Mouse (Mus musculus): Measurements from ENCODE around the gene Dnajb5. TPM values are rescaled to one million over a fixed set of nuclear protein-coding genes. Genes with fewer than 3 reads are reported as not detected.
A peak's percentile ranks its signal among the peaks of the same experiment; 100 is the strongest.

The Dnajb5 gene
- polyA plus RNA-seq, 1 experiment from 2014 or later: 10.4 TPM

DNA sequence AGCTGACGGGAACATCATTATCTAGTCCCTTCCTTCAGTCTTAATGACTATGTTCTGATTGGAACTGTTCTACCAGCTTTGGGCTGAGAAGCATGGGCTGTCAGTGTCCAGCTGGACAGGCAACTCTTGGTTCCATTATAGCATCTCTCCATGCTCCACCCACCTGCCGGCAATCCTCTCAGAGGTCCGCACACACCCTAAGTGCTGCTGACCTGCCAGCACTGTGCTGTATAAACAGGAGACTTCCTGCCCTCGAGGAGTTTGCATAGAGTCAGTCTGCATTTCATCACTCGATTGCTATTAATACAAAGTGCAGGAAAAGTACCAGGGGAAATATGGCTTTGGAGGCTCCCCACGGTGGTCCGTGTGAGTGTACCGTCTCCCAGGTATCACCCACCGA lies 28.9 kb upstream of the Dnajb5 start:
- H3K4me1 ChIP-seq: no peaks in the 10 kb centered on the region
- ATAC-seq (ENCODE audit: insufficient number of reproducible peaks, insufficient read depth, low FRiP score, low TSS enrichment): no peak
- H3K9me3 ChIP-seq: no peaks in the 10 kb centered on the region; the same call in 1 of the 2 replicates
- 71% methylated on average over 9 of the region's 9 CpGs for WGBS
- peaks cover 38% of the 10 kb centered on the region for H3K27me3 ChIP-seq
- H3K27ac ChIP-seq: no peak overlapping the region
- no peak overlapping the region for H3K4me3 ChIP-seq
- no peaks in the 10 kb centered on the region for H3K36me3 ChIP-seq
- no peak overlapping the region for H3K4me2 ChIP-seq (replicated peaks)
- no peak overlapping the region for H3K9ac ChIP-seq

DNA sequence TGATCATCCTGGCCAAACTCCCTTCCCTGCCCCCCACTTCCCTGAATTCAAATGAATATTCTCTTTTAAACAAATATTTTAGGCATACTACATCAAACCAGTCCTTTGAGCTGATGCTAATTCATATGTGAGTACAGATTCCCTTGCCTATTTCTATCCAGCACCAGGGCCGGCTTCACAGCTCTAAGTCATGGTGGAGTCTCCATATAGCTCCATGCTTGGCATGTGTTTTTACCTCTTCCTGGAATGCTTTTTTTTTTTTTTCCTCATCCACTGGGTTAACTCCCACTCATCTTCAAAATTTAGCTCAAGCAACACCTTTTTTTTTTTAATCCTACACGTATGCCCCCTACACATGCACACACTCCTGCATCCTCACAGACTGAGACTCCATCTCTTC lies 28.1 kb upstream of the Dnajb5 start:
- ATAC-seq (ENCODE audit: insufficient number of reproducible peaks, insufficient read depth, low FRiP score, low TSS enrichment): no peak
- Histone ChIP-seq H3K9ac (no peak overlapping the region), H3K27ac (no peak overlapping the region), H3K9me3 (no peaks in the 10 kb centered on the region; the same call in 1 of the 2 replicates), H3K27me3 (peaks cover 30% of the 10 kb centered on the region), H3K4me1 (no peaks in the 10 kb centered on the region), H3K36me3 (no peaks in the 10 kb centered on the region), H3K4me2 (replicated peaks) (no peak overlapping the region), H3K4me3 (no peak overlapping the region)
- 90% methylated on average over 2 of the region's 2 CpGs for WGBS

DNA sequence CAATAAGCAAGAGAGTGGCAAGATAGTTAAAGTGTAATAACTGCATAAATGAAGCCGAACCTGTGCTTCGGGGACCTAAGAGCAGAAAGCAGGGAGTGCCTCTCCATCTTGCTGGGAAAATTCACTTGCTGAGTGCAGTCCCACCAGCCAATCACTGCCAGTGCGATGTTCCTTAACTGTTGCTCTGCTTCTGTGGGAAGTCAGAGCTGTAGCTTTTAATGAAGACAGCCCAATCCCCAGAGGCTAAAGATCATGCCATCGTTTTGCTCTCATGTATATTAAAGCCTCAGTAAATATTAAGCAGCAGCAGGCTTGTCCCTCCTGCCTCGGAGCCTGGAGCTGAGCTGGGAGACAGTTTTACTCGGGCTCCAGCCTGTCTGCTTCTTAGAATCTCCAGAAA lies 27.6 kb upstream of the Dnajb5 start:
- Histone ChIP-seq H3K9me3 (no peaks in the 10 kb centered on the region; the same call in 1 of the 2 replicates), H3K27me3 (peaks cover 26% of the 10 kb centered on the region), H3K36me3 (no peaks in the 10 kb centered on the region), H3K4me3 (no peak overlapping the region), H3K4me1 (no peaks in the 10 kb centered on the region), H3K9ac (no peak overlapping the region), H3K27ac (no peak overlapping the region), H3K4me2 (replicated peaks) (no peak overlapping the region)
- WGBS: 72% methylated on average over 6 of the region's 6 CpGs
- no peak for ATAC-seq (ENCODE audit: insufficient number of reproducible peaks, insufficient read depth, low FRiP score, low TSS enrichment)

DNA sequence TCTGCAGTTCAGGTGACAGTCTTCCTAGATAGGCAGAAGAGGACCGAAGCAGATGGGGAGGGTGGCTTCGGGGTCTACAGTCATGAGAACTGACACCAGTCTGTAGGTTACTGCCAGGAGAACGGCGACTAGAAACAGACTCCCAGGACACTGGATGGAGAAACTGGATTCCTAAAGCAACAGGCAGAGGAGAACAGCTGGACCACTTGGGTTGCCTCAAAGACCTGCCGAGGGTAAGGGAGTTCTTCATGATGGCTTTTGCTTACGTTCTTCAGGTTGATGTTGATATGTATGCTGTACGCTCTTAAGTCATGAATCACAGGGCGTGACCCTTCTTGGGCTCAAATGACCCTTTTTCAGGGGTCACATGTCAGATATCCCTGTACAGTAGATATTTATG lies 27.2 kb upstream of the Dnajb5 start:
- Histone ChIP-seq H3K9ac (no peak overlapping the region), H3K27ac (no peak overlapping the region), H3K4me1 (no peaks in the 10 kb centered on the region), H3K4me3 (no peak overlapping the region), H3K9me3 (no peaks in the 10 kb centered on the region; the same call in 1 of the 2 replicates), H3K27me3 (peaks cover 22% of the 10 kb centered on the region), H3K36me3 (no peaks in the 10 kb centered on the region), H3K4me2 (replicated peaks) (no peak overlapping the region)
- no peak for ATAC-seq (ENCODE audit: insufficient number of reproducible peaks, insufficient read depth, low FRiP score, low TSS enrichment)
- whole genome bisulfite sequencing: 83% methylated on average over 8 of the region's 8 CpGs

DNA sequence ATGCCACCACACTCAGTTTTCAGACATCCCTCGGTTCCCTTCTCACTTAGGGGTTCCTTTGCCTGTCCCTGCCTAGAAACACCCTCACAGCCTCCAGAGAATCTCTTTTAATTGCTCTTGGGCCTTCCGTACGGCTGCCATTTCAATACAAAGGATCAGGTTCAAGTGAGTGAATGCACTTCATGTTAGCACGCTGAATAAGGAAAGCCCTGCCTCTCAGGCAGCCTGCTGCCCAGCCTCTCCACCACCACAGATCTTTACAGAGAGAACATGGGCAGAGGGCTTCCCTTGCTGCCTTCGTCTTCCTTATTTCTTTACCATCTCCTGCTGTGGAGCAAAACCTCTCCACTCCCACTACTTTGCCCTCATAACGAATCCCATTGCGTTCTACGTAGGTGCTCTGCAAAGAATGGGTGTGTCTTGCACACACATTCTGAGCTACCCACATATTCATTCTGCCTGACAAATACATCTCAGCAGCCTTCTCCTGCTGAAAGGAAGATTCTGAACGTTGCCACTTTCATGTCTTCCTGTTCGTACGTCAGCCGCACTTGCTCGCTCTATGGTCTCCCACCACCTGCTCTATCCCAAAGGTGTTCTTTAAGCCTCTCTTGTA lies 25.4 kb upstream of the Dnajb5 start:
- H3K9me3 ChIP-seq: no peaks in the 10 kb centered on the region
- H3K4me1 ChIP-seq: no peaks in the 10 kb centered on the region
- peaks cover 6% of the 10 kb centered on the region; the same call in 1 of the 2 replicates for H3K27me3 ChIP-seq
- H3K36me3 ChIP-seq: no peaks in the 10 kb centered on the region
- H3K4me2 ChIP-seq (replicated peaks): no peak overlapping the region
- H3K4me3 ChIP-seq: no peak overlapping the region
- no peak for ATAC-seq (ENCODE audit: insufficient number of reproducible peaks, insufficient read depth, low FRiP score, low TSS enrichment)
- 72% methylated on average over 13 of the region's 13 CpGs for WGBS
- H3K9ac ChIP-seq: no peak overlapping the region
- no peak overlapping the region for H3K27ac ChIP-seq

DNA sequence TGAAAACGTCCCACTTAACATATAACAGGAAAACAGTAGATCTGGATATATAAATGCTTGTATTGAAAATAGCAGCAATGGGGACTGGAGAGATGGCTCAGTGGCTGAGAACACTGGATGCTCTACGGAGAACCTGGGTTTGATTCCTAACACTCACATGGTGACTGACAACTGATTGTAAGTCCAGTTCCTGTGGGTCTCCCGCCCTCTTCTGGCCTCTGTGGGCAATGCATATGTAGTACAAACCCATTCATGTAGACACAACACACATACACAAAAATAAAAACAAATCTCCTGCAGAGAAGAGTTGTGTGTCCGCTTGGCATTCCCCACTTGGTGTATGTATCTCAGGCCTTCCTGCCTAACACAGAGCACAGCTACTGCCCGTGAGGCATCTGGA lies 21.4 kb upstream of the Dnajb5 start:
- H3K9ac ChIP-seq: no peak overlapping the region
- WGBS: 81% methylated on average over 5 of the region's 5 CpGs

DNA sequence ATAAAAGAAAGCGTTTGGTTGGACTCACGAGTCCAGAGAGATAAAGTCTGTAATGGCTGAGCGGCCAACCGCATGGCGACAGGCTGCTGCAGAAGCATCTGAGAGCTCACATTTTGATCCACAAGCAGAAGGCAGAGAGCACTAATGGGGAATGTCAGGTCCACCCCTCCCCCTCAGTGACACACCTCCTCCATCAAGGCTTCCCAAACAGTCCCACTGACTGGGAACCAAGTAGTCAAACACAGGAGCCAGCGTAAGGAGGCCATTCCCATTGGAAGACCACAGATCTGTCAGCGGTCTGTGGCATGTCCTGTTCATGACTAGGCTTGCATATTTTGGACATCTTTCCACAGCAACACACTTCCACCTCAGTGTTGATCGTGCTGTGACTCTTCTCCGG lies 20.7 kb upstream of the Dnajb5 start:
- no peak overlapping the region for H3K27ac ChIP-seq
- H3K4me1 ChIP-seq: peaks cover 7% of the 10 kb centered on the region; the same call in 1 of the 2 replicates
- H3K9me3 ChIP-seq: no peaks in the 10 kb centered on the region
- no peaks in the 10 kb centered on the region for H3K36me3 ChIP-seq
- no peak for ATAC-seq (ENCODE audit: insufficient number of reproducible peaks, insufficient read depth, low FRiP score, low TSS enrichment)
- H3K27me3 ChIP-seq: peaks cover 7% of the 10 kb centered on the region
- WGBS: 93% methylated on average over 9 of the region's 9 CpGs
- H3K9ac ChIP-seq: no peak overlapping the region
- no peak overlapping the region for H3K4me2 ChIP-seq (replicated peaks)
- H3K4me3 ChIP-seq: no peak overlapping the region

More for the DNA sequence above, 21.4 kb upstream of the Dnajb5 start:
- H3K27me3 ChIP-seq: peaks cover 6% of the 10 kb centered on the region; the same call in 1 of the 2 replicates
- H3K4me1 ChIP-seq: no peaks in the 10 kb centered on the region
- H3K4me2 ChIP-seq (replicated peaks): no peak overlapping the region
- no peak for ATAC-seq (ENCODE audit: insufficient number of reproducible peaks, insufficient read depth, low FRiP score, low TSS enrichment)
- H3K36me3 ChIP-seq: no peaks in the 10 kb centered on the region
- H3K9me3 ChIP-seq: no peaks in the 10 kb centered on the region
- no peak overlapping the region for H3K27ac ChIP-seq
- no peak overlapping the region for H3K4me3 ChIP-seq

DNA sequence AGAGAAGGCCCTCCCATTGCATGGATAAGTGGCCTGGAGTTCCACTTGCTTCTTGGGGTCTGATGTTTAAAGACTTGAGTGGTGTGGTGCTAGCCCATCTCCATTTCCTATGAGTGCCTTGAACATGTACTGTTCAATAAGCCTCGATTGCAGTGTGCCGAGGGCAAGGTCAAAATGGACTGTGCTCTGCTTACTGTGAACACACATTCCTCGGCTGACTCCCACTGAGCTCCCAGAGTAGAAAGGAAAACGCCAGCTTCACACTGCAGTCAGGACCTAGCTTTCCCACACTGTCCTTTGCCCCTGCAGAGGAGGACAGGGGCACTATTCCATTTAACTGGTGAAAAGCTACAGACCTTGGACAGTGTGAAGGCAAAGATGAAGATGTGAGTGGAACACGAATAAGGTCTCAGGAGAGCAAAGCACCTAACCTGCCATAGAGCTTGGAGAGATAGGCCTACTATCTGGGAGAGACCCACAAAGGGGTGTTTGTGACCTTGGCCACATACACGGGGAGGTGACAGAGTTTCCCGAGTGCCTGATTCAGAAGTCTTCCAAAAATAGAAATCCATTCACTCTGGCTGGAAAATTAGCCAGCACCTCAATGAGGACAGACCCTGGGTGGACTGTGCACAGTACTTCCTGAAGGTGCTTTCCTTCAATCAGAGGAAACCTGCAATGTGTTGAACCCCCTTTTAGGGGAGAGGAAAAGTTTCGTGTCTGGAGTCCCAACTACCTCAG lies 17.2 kb upstream of the Dnajb5 start:
- H3K27me3 ChIP-seq: peaks cover 27% of the 10 kb centered on the region
- H3K9me3 ChIP-seq: no peaks in the 10 kb centered on the region
- H3K36me3 ChIP-seq: no peaks in the 10 kb centered on the region
- H3K9ac ChIP-seq: no peak overlapping the region
- ATAC-seq (ENCODE audit: insufficient number of reproducible peaks, insufficient read depth, low FRiP score, low TSS enrichment): no peak
- no peak overlapping the region for H3K4me2 ChIP-seq (replicated peaks)
- H3K4me3 ChIP-seq: no peak overlapping the region
- peaks cover 7% of the 10 kb centered on the region; the same call in 1 of the 2 replicates for H3K4me1 ChIP-seq
- 69% methylated on average over 8 of the region's 8 CpGs for WGBS
- no peak overlapping the region for H3K27ac ChIP-seq

DNA sequence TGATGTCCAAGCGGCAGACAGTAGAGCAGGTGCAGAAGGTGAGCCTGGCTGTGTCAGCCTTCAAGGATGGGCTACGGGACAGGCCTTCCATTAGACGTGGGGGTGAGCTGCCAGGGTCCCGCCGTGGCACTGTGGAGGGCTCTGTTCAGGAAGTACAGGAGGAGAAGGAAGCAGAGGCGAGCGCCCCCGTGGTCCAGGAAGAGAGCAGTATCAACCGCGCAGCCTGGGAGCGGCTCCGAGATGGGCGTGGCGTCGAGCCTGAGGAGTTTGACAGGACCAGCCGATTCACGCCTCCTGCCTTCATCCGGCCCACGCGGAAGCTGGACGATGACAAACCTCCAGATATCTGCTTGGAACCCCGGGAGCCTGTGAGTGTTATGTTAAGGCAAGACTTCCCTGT lies 16.0 kb upstream of the Dnajb5 start:
- no peaks in the 10 kb centered on the region for H3K36me3 ChIP-seq
- peak overlapping the region; percentile 0; the same call in 1 of the 2 replicates for H3K4me3 ChIP-seq
- peaks cover 7% of the 10 kb centered on the region; the same call in 1 of the 2 replicates for H3K4me1 ChIP-seq
- H3K4me2 ChIP-seq (replicated peaks): peak overlapping the region; percentile 33
- no peak overlapping the region for H3K27ac ChIP-seq
- H3K9ac ChIP-seq: no peak overlapping the region
- ATAC-seq (ENCODE audit: insufficient number of reproducible peaks, insufficient read depth, low FRiP score, low TSS enrichment): no peak
- H3K27me3 ChIP-seq: peaks cover 39% of the 10 kb centered on the region
- WGBS: 4% methylated on average over 22 of the region's 22 CpGs
- no peaks in the 10 kb centered on the region for H3K9me3 ChIP-seq

DNA sequence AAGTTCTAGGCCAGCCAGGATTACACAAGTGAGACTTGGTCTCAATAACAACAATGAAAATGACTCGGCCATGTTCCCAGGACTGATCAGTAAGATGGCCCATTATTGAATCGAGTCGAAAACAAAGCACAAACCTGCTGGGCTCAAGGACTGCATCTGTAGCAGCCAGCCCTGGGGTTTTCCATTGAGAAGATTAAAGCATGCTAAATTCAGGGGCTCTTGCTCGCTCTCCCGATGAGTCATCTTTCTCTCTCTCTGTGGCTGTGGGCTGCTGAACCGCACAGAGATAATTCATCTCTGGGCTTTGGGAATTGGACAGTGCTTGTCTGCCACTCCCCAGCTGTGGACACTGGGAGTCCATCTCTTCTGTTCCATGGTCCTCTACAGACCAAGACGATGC lies 8.2 kb upstream of the Dnajb5 start:
- WGBS: 80% methylated on average over 7 of the region's 7 CpGs
- H3K36me3 ChIP-seq: no peaks in the 10 kb centered on the region
- H3K27me3 ChIP-seq: peaks cover 16% of the 10 kb centered on the region
- H3K27ac ChIP-seq: no peak overlapping the region
- no peaks in the 10 kb centered on the region for H3K9me3 ChIP-seq
- peaks cover under 1% of the 10 kb centered on the region; the same call in 1 of the 2 replicates for H3K4me1 ChIP-seq
- no peak overlapping the region for H3K9ac ChIP-seq
- no peak overlapping the region for H3K4me3 ChIP-seq
- no peak for ATAC-seq (ENCODE audit: insufficient number of reproducible peaks, insufficient read depth, low FRiP score, low TSS enrichment)
- H3K4me2 ChIP-seq (replicated peaks): no peak overlapping the region

DNA sequence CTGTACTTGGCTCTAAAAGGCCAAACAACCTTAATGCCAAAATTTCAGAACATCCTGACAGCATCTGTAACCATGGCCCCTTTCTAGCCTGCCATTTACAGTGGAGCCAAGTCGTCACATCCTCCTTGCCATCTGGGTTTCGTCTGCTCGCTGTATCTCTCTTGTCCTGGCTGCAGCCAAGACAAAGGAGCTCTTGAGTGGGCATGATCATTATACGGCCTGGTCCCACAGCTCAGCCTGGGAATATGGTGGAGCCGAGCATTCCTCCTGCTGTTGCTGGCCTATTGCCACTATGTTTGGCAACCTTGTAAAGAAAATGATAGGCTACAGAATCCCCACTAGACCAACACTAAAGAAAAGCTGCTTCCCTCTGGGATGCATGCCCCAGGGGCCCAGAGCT lies 6.3 kb upstream of the Dnajb5 start:
- H3K36me3 ChIP-seq: no peaks in the 10 kb centered on the region
- H3K4me1 ChIP-seq: peaks cover 7% of the 10 kb centered on the region; the same call in 1 of the 2 replicates
- H3K4me2 ChIP-seq (replicated peaks): no peak overlapping the region
- H3K9ac ChIP-seq: no peak overlapping the region
- no peak overlapping the region for H3K4me3 ChIP-seq
- H3K9me3 ChIP-seq: no peaks in the 10 kb centered on the region
- no peak for ATAC-seq (ENCODE audit: insufficient number of reproducible peaks, insufficient read depth, low FRiP score, low TSS enrichment)
- H3K27me3 ChIP-seq: peaks cover 15% of the 10 kb centered on the region
- no peak overlapping the region for H3K27ac ChIP-seq
- WGBS: 79% methylated on average over 5 of the region's 5 CpGs

DNA sequence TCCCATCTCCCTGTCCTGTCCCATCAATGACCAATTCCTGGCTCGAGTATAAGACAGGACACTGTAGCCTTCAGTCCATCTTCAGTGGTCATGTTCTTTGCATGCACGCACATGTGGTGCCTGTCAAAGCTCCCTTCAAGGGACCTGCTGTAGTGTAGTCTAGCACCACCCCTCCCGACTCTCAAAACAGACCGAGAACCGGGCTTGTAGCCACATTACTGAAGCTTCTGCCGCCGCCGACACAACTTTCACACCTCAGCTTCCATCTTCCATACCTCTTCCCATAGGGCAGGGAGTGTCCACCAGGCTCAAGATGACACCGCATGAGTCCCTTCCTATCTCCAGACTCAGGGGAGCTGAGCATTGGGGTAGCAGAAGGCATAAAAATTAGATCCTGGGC lies 5.4 kb upstream of the Dnajb5 start:
- no peak overlapping the region for H3K27ac ChIP-seq
- no peak overlapping the region for H3K4me3 ChIP-seq
- no peaks in the 10 kb centered on the region for H3K9me3 ChIP-seq
- peaks cover 15% of the 10 kb centered on the region for H3K27me3 ChIP-seq
- 88% methylated on average over 9 of the region's 9 CpGs for WGBS
- no peak overlapping the region for H3K4me2 ChIP-seq (replicated peaks)
- peaks cover 10% of the 10 kb centered on the region; the same call in 1 of the 2 replicates for H3K4me1 ChIP-seq
- ATAC-seq (ENCODE audit: insufficient number of reproducible peaks, insufficient read depth, low FRiP score, low TSS enrichment): no peak
- no peak overlapping the region for H3K9ac ChIP-seq
- H3K36me3 ChIP-seq: no peaks in the 10 kb centered on the region
